Mouse (Mus musculus) thymus, postnatal 10 days (tissue): Measurements from ENCODE around the gene Ubxn6.

Experiments
- DNase-seq, 2 experiments: peaks; one replicate each; pipeline ENCODE4 v3.0.0; 2021; ENCODE audit warnings: low spot score in 2 of 2

Ubxn6 gene

DNA sequence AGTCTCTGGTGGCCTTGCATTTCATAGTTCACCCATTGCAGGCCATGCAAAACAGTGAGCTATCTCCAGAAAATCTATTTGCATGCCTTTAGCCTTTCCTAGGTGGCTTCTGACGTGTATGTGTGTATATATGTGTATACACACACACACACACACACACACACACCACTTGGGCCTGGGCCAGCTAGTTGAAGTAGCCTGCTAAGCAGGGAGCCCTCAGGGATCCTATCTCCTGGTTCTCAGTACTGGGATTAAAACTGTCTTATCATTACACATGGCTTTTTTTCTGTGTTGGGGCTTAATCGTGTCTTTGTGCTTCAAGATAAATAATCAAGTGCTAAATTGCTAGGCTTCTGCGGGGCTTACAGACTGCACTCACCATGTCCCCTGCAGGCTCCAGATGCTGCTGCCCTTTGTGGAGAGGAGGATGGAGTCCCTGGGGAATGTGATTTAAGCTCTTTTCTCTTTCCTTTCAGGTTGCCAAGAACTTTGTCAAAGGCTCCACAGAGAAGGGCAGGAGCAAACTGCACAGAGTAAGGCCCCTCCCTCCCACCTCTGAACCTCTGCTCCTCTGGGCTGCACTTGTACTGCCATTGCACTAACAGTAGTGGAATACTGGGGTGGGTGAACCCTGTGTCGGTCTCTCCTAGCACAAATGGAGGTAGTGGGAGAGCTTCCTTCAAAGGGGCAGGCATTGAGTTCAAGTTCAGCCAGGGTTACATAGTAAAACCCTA is 18.7 kb downstream of the Ubxn6 start:
- no peak for DNase-seq

- DNase-seq, result no peak
Measured at GRCm38 (mm10) chr17:56054938-56055337, 19.9 kb downstream of the Ubxn6 start.

- no peak for DNase-seq
Measured at GRCm38 (mm10) chr17:56051369-56051768, 23.5 kb downstream of the Ubxn6 start.

DNA sequence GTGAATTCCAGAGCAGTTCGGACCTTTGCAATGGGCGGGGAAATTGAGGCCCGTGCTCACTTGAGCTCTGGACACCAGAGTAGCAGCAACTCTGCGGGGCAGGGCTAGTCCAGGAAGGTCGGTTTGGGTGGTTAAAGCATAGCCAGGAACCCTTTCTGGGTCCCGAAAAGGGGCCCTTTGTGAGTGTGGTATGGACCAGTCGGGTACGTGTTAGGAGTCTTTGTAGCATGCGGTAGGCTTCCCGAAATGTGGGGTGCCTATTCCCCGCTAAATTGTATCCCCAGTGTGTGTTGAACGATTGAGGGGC is 34.0 kb downstream of the Ubxn6 start:
- no peak for DNase-seq

DNA sequence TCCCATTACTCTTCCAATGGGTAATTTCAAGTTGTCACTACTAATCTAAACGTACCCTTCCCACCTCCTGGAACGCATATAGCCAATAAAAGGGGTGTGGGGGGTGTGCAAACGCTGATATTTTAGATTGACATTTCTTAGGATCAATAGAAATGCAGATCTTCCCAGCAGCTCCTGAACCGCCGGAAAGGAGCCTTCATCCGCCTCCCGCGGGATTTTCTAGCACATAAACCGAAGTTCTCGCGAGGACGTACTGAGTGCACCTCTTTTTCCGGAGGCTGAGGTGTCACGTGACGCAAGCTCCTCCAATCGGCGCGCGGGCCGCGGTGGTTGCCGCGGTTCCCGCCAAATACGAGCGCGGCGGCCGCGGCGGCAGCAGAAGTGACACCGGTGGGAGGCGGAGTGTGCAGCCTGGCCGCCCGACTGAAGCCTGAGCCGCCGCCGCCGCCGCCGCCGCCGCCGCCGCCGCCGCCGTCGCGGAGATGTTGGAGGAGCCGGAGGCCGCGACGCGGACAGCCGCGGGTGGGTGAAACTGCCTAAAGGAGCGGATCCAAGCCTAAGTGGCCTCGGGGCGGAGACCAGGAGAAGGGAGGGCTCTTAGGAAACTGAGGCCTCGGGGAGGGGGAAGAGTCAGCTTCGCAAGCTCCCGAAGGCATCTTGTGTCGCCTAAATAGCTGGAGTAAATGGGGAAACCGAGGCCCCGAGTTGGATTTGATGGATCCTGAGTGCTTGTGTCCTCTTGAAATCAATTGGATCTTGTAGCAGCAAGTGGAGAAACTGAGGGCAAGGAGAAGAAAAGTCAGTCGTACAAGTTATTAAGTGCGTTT is 34.6 kb downstream of the Ubxn6 start, which contains the start of gene Chaf1a:
Chaf1a (plus strand) TSS at position 410 of the 827 bp plus-strand sequence.
- DNase-seq, result peak; percentile 92 to 95

DNA sequence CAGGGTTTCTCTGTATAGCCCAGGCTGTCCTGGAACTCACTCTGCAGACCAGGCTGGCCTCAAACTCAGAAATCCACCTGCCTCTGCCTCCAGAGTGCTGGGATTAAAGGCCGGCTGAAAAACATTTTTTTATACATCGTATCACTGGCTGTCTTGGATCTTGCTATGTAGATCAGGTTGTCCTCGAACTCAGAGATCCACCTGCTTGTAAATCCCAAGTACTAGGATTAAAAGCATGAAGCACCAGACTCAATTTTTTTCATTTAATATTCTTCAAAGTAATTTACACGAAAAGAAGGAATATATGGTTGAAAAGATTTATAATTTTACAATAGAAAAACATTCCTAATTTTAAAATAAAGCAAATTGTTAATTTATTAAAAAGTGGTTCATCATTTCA is 35.5 kb downstream of the Ubxn6 start:
- DNase-seq, result no peak

DNA sequence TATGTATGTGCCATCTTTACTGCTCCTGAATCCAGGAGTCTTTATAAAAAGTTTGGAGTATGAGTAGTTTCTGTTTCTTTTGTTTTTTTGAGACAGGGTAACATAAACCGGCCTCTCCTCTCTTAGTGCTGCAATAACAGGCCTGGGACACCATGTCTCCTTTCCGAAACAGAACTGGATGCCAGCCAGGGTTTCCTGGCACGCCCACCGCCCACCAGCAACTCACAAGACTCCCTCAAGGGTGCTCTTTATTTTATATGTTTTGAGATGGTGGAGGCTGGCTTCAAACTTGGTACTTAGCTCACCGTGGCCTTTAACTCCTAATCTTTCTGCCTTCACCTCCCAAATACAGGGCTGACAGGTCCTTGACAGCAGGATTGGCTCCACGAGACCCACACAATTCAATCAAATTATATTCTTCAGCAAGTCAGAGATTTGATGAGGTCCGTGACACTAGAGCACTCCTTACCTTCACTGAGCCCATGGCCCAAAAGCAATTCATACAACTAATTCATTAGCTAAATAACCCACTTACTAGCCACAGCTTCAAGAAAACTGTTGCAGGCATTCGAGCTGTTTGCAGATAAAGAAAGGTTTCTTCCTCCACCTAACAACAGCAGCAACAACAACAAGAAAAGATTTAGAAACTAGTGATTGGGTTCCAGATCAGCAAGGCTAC is 36.1 kb downstream of the Ubxn6 start:
- no peak for DNase-seq

DNA sequence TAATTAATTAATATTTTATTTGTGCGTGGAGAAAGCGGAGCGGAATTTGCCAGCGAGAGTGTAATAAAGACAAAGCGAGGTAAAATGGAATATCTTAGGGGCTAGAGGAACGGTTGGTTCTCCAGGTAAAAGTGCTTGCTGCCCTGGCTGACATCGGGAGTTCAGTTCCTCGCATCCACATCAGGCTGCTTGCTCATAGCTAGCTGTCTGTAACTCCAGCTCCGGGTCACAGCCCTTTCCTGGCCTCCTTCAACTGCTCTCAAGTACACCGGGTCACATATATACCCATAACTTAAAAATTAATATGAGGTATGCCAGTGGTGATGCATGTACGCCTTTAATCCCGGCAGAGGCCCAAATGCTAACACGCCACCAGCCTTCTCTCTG is 37.9 kb downstream of the Ubxn6 start:
- DNase-seq, result no peak

DNA sequence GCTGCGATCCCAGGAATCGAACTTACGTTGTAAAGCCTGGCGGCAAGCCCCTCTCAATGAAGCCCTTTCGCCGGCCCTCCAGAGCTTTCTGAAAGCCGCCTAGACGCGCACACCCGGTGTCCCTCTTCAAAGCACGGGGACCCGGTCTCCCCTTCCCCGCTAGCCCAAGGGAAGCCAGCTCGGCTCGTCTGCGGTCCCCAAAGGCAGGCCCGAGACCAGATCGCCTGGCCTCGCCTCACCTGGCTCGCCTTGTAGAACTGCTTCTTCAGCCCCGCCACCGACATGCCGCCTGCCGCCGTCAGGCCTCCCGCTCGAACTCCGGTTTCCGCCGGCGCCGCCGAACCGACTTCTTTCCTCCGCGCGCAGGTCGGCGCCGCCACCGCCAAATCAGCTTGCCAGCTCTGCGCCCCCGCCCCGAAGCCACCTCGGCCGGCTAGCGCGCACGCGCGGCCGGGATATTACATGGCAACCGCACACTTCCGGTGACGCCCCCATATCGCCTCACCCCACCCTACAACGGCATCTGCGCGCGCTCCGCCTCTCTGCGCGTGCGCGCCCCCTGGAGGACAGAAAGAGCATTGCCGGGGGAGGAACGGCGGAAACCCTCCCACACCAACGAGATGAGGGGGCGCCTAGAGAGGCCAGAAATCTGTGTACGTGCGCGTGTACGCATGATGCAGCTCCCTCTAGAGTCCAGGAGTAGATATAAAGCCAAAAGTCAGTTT is 38.5 kb downstream of the Ubxn6 start, which contains the start of gene Sh3gl1:
Sh3gl1 (minus strand) TSS at position 460 of the 725 bp plus-strand sequence.
- DNase-seq, result peak; percentile 99 to 100

GRCm38 (mm10) chr17:56035216-56035615 is 39.6 kb downstream of the Ubxn6 start:
- DNase-seq, result no peak

- DNase-seq, result no peak
Measured at GRCm38 (mm10) chr17:56034726-56035100, 40.1 kb downstream of the Ubxn6 start.

DNA sequence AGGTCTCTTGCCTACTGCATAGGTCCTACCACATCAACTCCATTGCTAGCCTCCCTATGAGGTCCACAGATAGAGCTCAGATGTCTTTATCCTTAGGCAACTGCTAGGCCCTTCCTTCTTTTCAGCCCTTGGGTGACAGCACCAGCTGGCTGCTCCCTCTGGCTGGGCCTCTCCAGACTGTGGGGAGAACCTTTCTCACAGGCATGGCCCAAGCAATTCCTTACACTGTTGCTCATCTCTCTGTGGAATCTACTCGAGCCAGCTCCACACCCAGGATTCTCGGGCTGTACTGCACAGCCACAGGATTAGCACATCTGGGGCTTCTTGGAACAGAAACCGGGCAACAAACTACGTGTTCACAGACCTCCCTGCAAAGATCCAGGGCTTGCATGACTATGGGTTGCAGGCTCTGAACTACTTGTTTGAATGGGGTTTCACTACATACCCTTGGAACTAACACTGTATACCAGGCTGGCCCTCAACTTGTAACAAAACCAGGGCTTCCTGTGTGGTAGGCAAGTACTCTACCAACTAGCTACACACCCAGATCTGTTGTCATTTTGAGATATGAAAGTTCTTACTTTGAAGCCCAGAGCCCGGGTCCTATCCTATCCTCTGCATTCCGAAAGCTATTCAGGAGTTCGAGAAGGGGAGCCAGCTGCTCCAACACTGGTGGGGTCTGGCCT is 40.6 kb downstream of the Ubxn6 start:
- no peak for DNase-seq

GRCm38 (mm10) chr17:56032831-56033230 is 42.0 kb downstream of the Ubxn6 start:
- peak in 1 of 2 experiments; percentile 56 for DNase-seq

DNA sequence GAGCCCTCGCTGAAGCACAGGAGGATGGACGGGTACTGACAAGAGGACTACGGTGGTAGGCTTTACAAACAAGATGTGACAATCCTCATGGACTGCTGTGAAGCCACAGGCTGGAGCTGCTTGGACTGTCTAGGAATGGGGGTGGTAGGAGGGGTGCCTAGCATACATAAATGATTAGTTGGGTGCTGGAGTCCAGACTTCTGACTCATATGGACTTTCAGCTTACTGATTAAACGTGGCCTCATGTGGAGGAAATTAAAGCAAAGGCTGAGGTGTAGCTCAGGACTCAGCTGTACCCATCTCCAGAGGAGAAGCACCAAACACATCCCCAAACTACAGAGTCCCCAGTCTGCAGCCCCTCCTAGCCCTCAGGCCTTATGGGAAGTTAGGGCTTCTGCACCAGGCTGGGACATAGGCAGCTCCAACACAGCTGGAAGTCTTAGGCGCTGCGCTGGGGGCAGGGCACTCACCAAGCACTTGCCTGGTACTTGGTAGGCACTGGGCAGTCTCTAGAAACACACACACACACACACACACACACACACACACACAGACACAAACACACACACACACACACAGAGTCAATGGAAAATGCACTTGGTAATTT is 42.6 kb downstream of the Ubxn6 start:
- DNase-seq, result no peak

GRCm38 (mm10) chr17:56031431-56031830 is 43.4 kb downstream of the Ubxn6 start:
- no peak for DNase-seq

DNA sequence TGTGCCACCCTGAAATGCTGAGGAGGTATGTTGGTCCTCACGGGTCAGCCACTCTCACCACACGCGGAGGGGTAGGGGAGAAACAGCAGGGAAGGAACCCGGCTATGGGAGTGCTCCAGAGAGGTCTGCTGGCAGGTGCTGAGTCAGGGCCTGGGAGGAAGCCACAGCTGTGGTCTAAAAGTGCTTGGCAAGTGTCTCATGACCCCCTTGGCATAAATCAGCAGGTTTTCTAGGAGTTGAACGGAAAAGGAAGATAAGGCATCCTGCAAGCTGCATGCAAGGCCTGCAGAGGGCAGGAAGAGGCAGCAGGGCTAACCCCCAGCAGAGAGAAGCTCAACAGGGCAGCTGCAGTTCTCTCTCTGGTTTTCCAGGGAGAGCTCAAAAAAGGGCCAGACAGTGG is 43.9 kb downstream of the Ubxn6 start:
- DNase-seq, result peak in 1 of 2 experiments; percentile 35

DNA sequence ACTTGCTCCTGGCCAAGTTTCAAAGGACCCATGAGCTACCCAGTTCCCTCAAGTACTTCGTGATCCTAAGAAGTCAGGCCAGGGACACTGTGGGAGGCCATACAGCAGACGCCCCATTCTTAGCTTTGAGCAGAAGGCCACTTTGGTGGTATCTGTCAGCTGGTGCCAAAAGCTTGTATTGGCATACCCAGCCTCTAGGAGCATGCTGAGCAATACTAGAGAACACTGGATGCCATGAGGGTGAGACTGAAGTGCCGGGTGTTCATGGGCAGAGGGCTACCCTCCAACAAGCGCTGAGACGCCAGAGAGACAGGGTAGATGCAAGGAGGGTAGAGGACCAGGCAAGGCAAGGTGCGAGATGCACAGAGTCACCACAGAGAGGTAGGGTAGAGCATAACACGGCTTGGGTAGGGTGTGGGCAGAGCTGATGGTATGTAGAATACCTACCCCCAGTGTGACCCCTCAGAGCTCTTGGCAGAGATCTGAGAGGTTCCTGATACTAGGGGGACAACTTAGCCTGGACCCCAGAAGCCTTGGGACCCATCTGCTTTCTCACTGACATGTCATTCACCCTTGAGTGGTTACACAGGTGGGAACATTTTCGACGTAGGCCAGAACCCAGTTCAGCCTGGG is 44.5 kb downstream of the Ubxn6 start:
- no peak for DNase-seq

- DNase-seq, result no peak
Measured at GRCm38 (mm10) chr17:56027801-56028441, 46.9 kb downstream of the Ubxn6 start.

DNA sequence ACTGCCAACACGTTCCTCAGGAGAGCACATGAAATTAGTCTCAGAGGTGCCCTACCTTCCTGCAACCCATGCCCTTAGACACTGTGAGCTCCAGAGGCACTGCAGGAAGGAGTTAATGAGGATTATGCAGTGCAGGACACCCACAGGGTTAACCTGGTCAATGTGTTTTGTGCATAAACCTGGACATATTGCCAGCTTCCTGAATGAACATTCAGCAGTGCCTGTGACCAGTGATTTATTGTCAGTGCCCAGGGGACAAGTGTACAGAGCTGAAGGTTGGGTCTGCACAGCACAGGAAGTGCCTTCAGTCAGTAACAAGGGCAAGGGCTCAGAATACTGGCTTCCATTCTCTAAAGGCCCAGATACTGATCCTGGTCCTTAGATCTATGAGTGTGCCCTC is 47.9 kb downstream of the Ubxn6 start:
- DNase-seq, result no peak

- no peak for DNase-seq
Measured at GRCm38 (mm10) chr17:56026303-56026702, 48.5 kb downstream of the Ubxn6 start.
